Mouse (Mus musculus) liver, embryonic 15.5 days (tissue): ENCODE measurements around the gene Mustn1. TPM values are rescaled to one million over a fixed set of nuclear protein-coding genes. Genes with fewer than 3 reads are reported as not detected.

Source experiments
- ATAC-seq: fragments of 200-750 bp; cut with Nextera tagmentation; 2 replicates; pipeline ENCODE4 v1.8.0; 2017; ENCODE audit warnings: moderate number of reproducible peaks, mild to moderate bottlenecking, moderate library complexity; ENCODE audit not compliant: insufficient read depth
- H3K27ac ChIP-seq: fragments of 300-500 bp; sonication (generic); replicated peaks from 2 replicates; pipeline ENCODE4 v1.5.1; 2015; ENCODE audit warnings: mild to moderate bottlenecking, inconsistent platforms
- H3K27me3 ChIP-seq: fragments of 300-500 bp; sonication (generic); 2 replicates; pipeline ENCODE4 v1.6.1; 2015; ENCODE audit warnings: mild to moderate bottlenecking, inconsistent platforms
- H3K36me3 ChIP-seq: fragments of 300-500 bp; sonication (generic); replicated peaks from 2 replicates; pipeline ENCODE4 v1.6.1; 2015; ENCODE audit warnings: moderate library complexity, mild to moderate bottlenecking, inconsistent platforms
- H3K4me1 ChIP-seq: fragments of 300-500 bp; sonication (generic); replicated peaks from 2 replicates; pipeline ENCODE4 v1.6.1; 2015; ENCODE audit warnings: inconsistent platforms
- H3K4me2 ChIP-seq: fragments of 300-500 bp; sonication (generic); 2 replicates; pipeline ENCODE4 v1.6.1; 2015; ENCODE audit warnings: moderate library complexity, mild to moderate bottlenecking, inconsistent platforms
- H3K4me3 ChIP-seq: fragments of 300-500 bp; sonication (generic); replicated peaks from 2 replicates; pipeline ENCODE4 v1.5.1; 2015; ENCODE audit warnings: mild to moderate bottlenecking, inconsistent platforms
- H3K9ac ChIP-seq: fragments of 300-500 bp; sonication (generic); 2 replicates; pipeline ENCODE4 v1.6.1; 2015; ENCODE audit warnings: moderate library complexity, mild to moderate bottlenecking, inconsistent platforms
- H3K9me3 ChIP-seq: fragments of 300-500 bp; sonication (generic); replicated peaks from 2 replicates; pipeline ENCODE4 v1.6.1; 2016; ENCODE audit warnings: inconsistent platforms
- WGBS: fragments of 180-500 bp; shearing (Covaris S2); methylation state at CpG from one replicate; pipeline ENCODE4 v1.1.7; 2015; ENCODE audit warnings: mixed read lengths; ENCODE audit not compliant: insufficient replicate concordance; 5-methylcytosine and 5-hydroxymethylcytosine counted together
- polyA plus RNA-seq: library from polyadenylated mRNA; unstranded; fragments of >200 nt; fragmentation: Nextera tagmentation; extraction: Ambion mirVana; gene quantifications from 2 replicates; pipeline ENCODE4 v1.2.1, GENCODE M21; 2015

Mustn1 gene
- polyA plus RNA-seq, 1 experiment from 2014 or later, result 1.6 TPM

- no peak overlapping the region for H3K27ac ChIP-seq
- H3K27me3 ChIP-seq, result no peaks in the 10 kb centered on the region
- no peak overlapping the region for H3K4me3 ChIP-seq
- WGBS, result 67% methylated on average over 8 of the region's 8 CpGs
- no peaks in the 10 kb centered on the region for H3K36me3 ChIP-seq
- no peaks in the 10 kb centered on the region for H3K9me3 ChIP-seq
- H3K4me1 ChIP-seq, result peaks cover 23% of the 10 kb centered on the region
- no peak overlapping the region for H3K9ac ChIP-seq
- H3K4me2 ChIP-seq, result no peak overlapping the region
- no peak for ATAC-seq
These were observed 1.3 kb downstream of the Mustn1 start for GRCm38 (mm10) chr14:30880251-30880650.

GRCm38 (mm10) chr14:30880811-30881717, 2.1 kb downstream of the Mustn1 start:
- Histone ChIP-seq H3K27ac (no peak overlapping the region), H3K36me3 (no peaks in the 10 kb centered on the region), H3K9ac (no peak overlapping the region), H3K4me1 (peaks cover 18% of the 10 kb centered on the region), H3K9me3 (no peaks in the 10 kb centered on the region), H3K27me3 (no peaks in the 10 kb centered on the region), H3K4me3 (no peak overlapping the region), H3K4me2 (no peak overlapping the region)
- 61% methylated on average over 17 of the region's 17 CpGs for WGBS
- ATAC-seq, result no peak

- peaks cover 12% of the 10 kb centered on the region for H3K4me1 ChIP-seq
- no peak overlapping the region for H3K4me3 ChIP-seq
- WGBS, result 60% methylated on average over 3 of the region's 3 CpGs
- no peak for ATAC-seq
- no peak overlapping the region for H3K4me2 ChIP-seq
- no peaks in the 10 kb centered on the region for H3K9me3 ChIP-seq
- no peaks in the 10 kb centered on the region for H3K27me3 ChIP-seq
- H3K36me3 ChIP-seq, result no peaks in the 10 kb centered on the region
- no peak overlapping the region for H3K9ac ChIP-seq
- H3K27ac ChIP-seq, result no peak overlapping the region
These were observed 2.7 kb downstream of the Mustn1 start for GRCm38 (mm10) chr14:30881718-30882108.

GRCm38 (mm10) chr14:30885298-30885697, 6.3 kb downstream of the Mustn1 start:
- 20% methylated on average over 3 of the region's 3 CpGs for WGBS
- Histone ChIP-seq H3K27ac (no peak overlapping the region), H3K9ac (no peak overlapping the region), H3K4me3 (no peak overlapping the region), H3K4me2 (no peak overlapping the region), H3K9me3 (no peaks in the 10 kb centered on the region), H3K27me3 (no peaks in the 10 kb centered on the region), H3K36me3 (no peaks in the 10 kb centered on the region), H3K4me1 (peaks cover 9% of the 10 kb centered on the region)
- ATAC-seq, result no peak

- peak within 1 kb of the TSS; percentile 43 for H3K27ac ChIP-seq
- peak within 1 kb of the TSS; percentile 6 for H3K4me3 ChIP-seq
- no peaks in the 10 kb centered on the region for H3K27me3 ChIP-seq
- 62% methylated on average over 3 of the region's 3 CpGs for WGBS
- H3K9me3 ChIP-seq, result no peaks in the 10 kb centered on the region
- H3K4me1 ChIP-seq, result peaks cover 9% of the 10 kb centered on the region
- peak within 1 kb of the TSS; percentile 46 for H3K4me2 ChIP-seq
- ATAC-seq, result peak; percentile 26
- no peaks in the 10 kb centered on the region for H3K36me3 ChIP-seq
- H3K9ac ChIP-seq, result peak within 1 kb of the TSS; percentile 0; the same call in 1 of the 2 replicates
These were observed 7.2 kb downstream of the Mustn1 start, which contains the start of gene Itih4 for GRCm38 (mm10) chr14:30886204-30886603. Gene Itih4, plus strand, starts transcription at chr14:30886476.

GRCm38 (mm10) chr14:30888271-30888732, 9.3 kb downstream of the Mustn1 start:
- 7% methylated on average over 9 of the region's 9 CpGs for WGBS
- H3K36me3 ChIP-seq, result peaks cover 3% of the 10 kb centered on the region; the same call in 1 of the 2 replicates
- H3K27me3 ChIP-seq, result no peaks in the 10 kb centered on the region
- peak; percentile 49 for ATAC-seq
- 0 out of 2 replicates have a peak overlapping the region, but pooled peaks have one; percentile 6 for H3K4me3 ChIP-seq
- H3K9me3 ChIP-seq, result no peaks in the 10 kb centered on the region
- peak overlapping the region; percentile 46 for H3K4me2 ChIP-seq
- peak overlapping the region; percentile 20; the same call in 1 of the 2 replicates for H3K27ac ChIP-seq
- no peak overlapping the region for H3K9ac ChIP-seq
- peaks cover 9% of the 10 kb centered on the region for H3K4me1 ChIP-seq

- H3K27ac ChIP-seq, result no peak overlapping the region
- no peak overlapping the region for H3K4me3 ChIP-seq
- no peak for ATAC-seq
- H3K4me1 ChIP-seq, result no peaks in the 10 kb centered on the region
- H3K9ac ChIP-seq, result no peak overlapping the region
- WGBS, result 43% methylated on average over 3 of the region's 3 CpGs
- no peaks in the 10 kb centered on the region for H3K36me3 ChIP-seq
- no peak overlapping the region for H3K4me2 ChIP-seq
- no peaks in the 10 kb centered on the region for H3K27me3 ChIP-seq
- no peaks in the 10 kb centered on the region for H3K9me3 ChIP-seq
These were observed 21.0 kb downstream of the Mustn1 start for GRCm38 (mm10) chr14:30899972-30900371.

GRCm38 (mm10) chr14:30902628-30903027, 23.6 kb downstream of the Mustn1 start:
- 66% methylated on average over 5 of the region's 5 CpGs for WGBS

GRCm38 (mm10) chr14:30903036-30903435, 24.0 kb downstream of the Mustn1 start:
- H3K4me2 ChIP-seq, result no peak overlapping the region
- no peaks in the 10 kb centered on the region for H3K36me3 ChIP-seq
- no peak overlapping the region for H3K9ac ChIP-seq
- H3K4me3 ChIP-seq, result no peak overlapping the region
- no peak overlapping the region for H3K27ac ChIP-seq
- no peaks in the 10 kb centered on the region for H3K9me3 ChIP-seq
- 37% methylated on average over 3 of the region's 3 CpGs for WGBS
- no peak for ATAC-seq
- H3K4me1 ChIP-seq, result 0 out of 2 replicates have a peak, but pooled peaks cover under 1% of the 10 kb centered on the region
- H3K27me3 ChIP-seq, result no peaks in the 10 kb centered on the region

More at GRCm38 (mm10) chr14:30902628-30903027, 23.6 kb downstream of the Mustn1 start:
- Histone ChIP-seq H3K9ac (no peak overlapping the region), H3K27me3 (no peaks in the 10 kb centered on the region), H3K9me3 (no peaks in the 10 kb centered on the region), H3K36me3 (no peaks in the 10 kb centered on the region), H3K4me3 (no peak overlapping the region), H3K4me1 (no peaks in the 10 kb centered on the region), H3K4me2 (no peak overlapping the region), H3K27ac (no peak overlapping the region)
- no peak for ATAC-seq

GRCm38 (mm10) chr14:30904307-30904706, 25.3 kb downstream of the Mustn1 start:
- no peaks in the 10 kb centered on the region for H3K9me3 ChIP-seq
- no peak overlapping the region for H3K27ac ChIP-seq
- WGBS, result 62% methylated on average over 8 of the region's 8 CpGs
- no peak overlapping the region for H3K4me2 ChIP-seq
- H3K4me3 ChIP-seq, result no peak overlapping the region
- H3K9ac ChIP-seq, result no peak overlapping the region
- H3K36me3 ChIP-seq, result 0 out of 2 replicates have a peak, but pooled peaks cover 4% of the 10 kb centered on the region
- no peaks in the 10 kb centered on the region for H3K27me3 ChIP-seq
- no peak for ATAC-seq
- 0 out of 2 replicates have a peak, but pooled peaks cover 5% of the 10 kb centered on the region for H3K4me1 ChIP-seq

GRCm38 (mm10) chr14:30906001-30906400, 27.0 kb downstream of the Mustn1 start:
- H3K36me3 ChIP-seq, result 0 out of 2 replicates have a peak, but pooled peaks cover 5% of the 10 kb centered on the region
- no peaks in the 10 kb centered on the region for H3K9me3 ChIP-seq
- 65% methylated on average over 6 of the region's 6 CpGs for WGBS
- H3K27me3 ChIP-seq, result no peaks in the 10 kb centered on the region
- H3K4me1 ChIP-seq, result 0 out of 2 replicates have a peak, but pooled peaks cover 5% of the 10 kb centered on the region
- H3K27ac ChIP-seq, result no peak overlapping the region
- no peak overlapping the region for H3K9ac ChIP-seq
- no peak overlapping the region for H3K4me3 ChIP-seq
- H3K4me2 ChIP-seq, result no peak overlapping the region
- no peak for ATAC-seq
